Mouse (Mus musculus) lung, embryonic 16.5 days (tissue): ENCODE results near the gene Itga2. TPM values are rescaled to one million over a fixed set of nuclear protein-coding genes. Genes with fewer than 3 reads are reported as not detected.

Source experiments
- ATAC-seq: fragments of 200-750 bp; cut with Nextera tagmentation; 2 replicates; pipeline ENCODE4 v1.8.0; 2017; ENCODE audit warnings: low read depth, mild to moderate bottlenecking, moderate library complexity
- H3K27ac ChIP-seq: fragments of 300-500 bp; sonication (generic); 2 replicates; pipeline ENCODE4 v1.5.1; 2014; ENCODE audit warnings: mild to moderate bottlenecking, control low read depth, low read length
- H3K27me3 ChIP-seq: fragments of 300-500 bp; sonication (generic); 2 replicates; pipeline ENCODE4 v1.6.1; 2014; ENCODE audit warnings: low read depth, low read length, mixed read lengths; ENCODE audit not compliant: control insufficient read depth, insufficient read depth
- H3K36me3 ChIP-seq: fragments of 300-500 bp; sonication (generic); 2 replicates; pipeline ENCODE4 v1.6.1; 2014; ENCODE audit warnings: low read length; ENCODE audit not compliant: control insufficient read depth, insufficient read depth
- H3K4me1 ChIP-seq: fragments of 300-500 bp; sonication (generic); replicated peaks from 2 replicates; pipeline ENCODE4 v1.6.1; 2014; ENCODE audit warnings: low read length, mixed read lengths; ENCODE audit not compliant: control insufficient read depth, insufficient read depth
- H3K4me2 ChIP-seq: fragments of 300-500 bp; sonication (generic); 2 replicates; pipeline ENCODE4 v1.6.1; 2014; ENCODE audit warnings: low read depth, low read length, control low read depth
- H3K4me3 ChIP-seq: fragments of 300-500 bp; sonication (generic); 2 replicates; pipeline ENCODE4 v1.5.1; 2014; ENCODE audit warnings: mild to moderate bottlenecking, low read length, control low read depth
- H3K9ac ChIP-seq: fragments of 300-500 bp; sonication (generic); 2 replicates; pipeline ENCODE4 v1.6.1; 2014; ENCODE audit warnings: low read length, control low read depth
- H3K9me3 ChIP-seq: fragments of 300-500 bp; sonication (generic); 2 replicates; pipeline ENCODE4 v1.6.1; 2016; ENCODE audit warnings: low read length; ENCODE audit not compliant: control insufficient read depth
- WGBS: fragments of 180-500 bp; shearing (Covaris S2); extraction: QIAGEN DNeasy Blood & Tissue Kit; methylation state at CpG from one replicate; pipeline ENCODE4 v1.1.7; 2014; 5-methylcytosine and 5-hydroxymethylcytosine counted together
- polyA plus RNA-seq: library from polyadenylated mRNA; unstranded; fragments of >200 nt; fragmentation: Nextera tagmentation; extraction: Ambion mirVana; gene quantifications from 2 replicates; pipeline ENCODE4 v1.2.1, GENCODE M21; 2015

Itga2 gene
- polyA plus RNA-seq, 1 experiment from 2014 or later, result 9.6 TPM

GRCm38 (mm10) chr13:114855573-114856268, 76.2 kb downstream of the Itga2 start:
- Histone ChIP-seq H3K9me3 (no peaks in the 10 kb centered on the region), H3K4me2 (peak overlapping the region; percentile 19), H3K4me1 (peaks cover 6% of the 10 kb centered on the region), H3K4me3 (no peak overlapping the region), H3K27me3 (no peaks in the 10 kb centered on the region), H3K27ac (peak overlapping the region; percentile 79), H3K9ac (peak overlapping the region; percentile 41; the same call in 1 of the 2 replicates), H3K36me3 (no peaks in the 10 kb centered on the region)
- WGBS, result 25% methylated on average over 15 of the region's 15 CpGs
- ATAC-seq, result peak; percentile 48

GRCm38 (mm10) chr13:114854428-114854827, 77.5 kb downstream of the Itga2 start:
- no peaks in the 10 kb centered on the region for H3K27me3 ChIP-seq
- no peak overlapping the region for H3K4me2 ChIP-seq
- H3K9ac ChIP-seq, result no peak overlapping the region
- no peaks in the 10 kb centered on the region for H3K36me3 ChIP-seq
- H3K4me1 ChIP-seq, result peaks cover 6% of the 10 kb centered on the region
- no peak overlapping the region for H3K4me3 ChIP-seq
- no peak overlapping the region for H3K27ac ChIP-seq
- no peaks in the 10 kb centered on the region for H3K9me3 ChIP-seq
- no peak for ATAC-seq
- WGBS, result 90% methylated on average over 3 of the region's 3 CpGs

GRCm38 (mm10) chr13:114854023-114854422, 77.9 kb downstream of the Itga2 start:
- 70% methylated on average over 6 of the region's 6 CpGs for WGBS
- peaks cover 6% of the 10 kb centered on the region for H3K4me1 ChIP-seq

GRCm38 (mm10) chr13:114853152-114853551, 78.7 kb downstream of the Itga2 start:
- no peak overlapping the region for H3K4me2 ChIP-seq
- H3K27ac ChIP-seq, result no peak overlapping the region
- H3K9ac ChIP-seq, result no peak overlapping the region
- WGBS, result 76% methylated on average over 2 of the region's 2 CpGs
- H3K27me3 ChIP-seq, result no peaks in the 10 kb centered on the region
- H3K4me3 ChIP-seq, result no peak overlapping the region
- ATAC-seq, result no peak
- H3K36me3 ChIP-seq, result no peaks in the 10 kb centered on the region
- H3K9me3 ChIP-seq, result no peaks in the 10 kb centered on the region
- H3K4me1 ChIP-seq, result peaks cover 6% of the 10 kb centered on the region

More at GRCm38 (mm10) chr13:114854023-114854422, 77.9 kb downstream of the Itga2 start:
- H3K9me3 ChIP-seq, result no peaks in the 10 kb centered on the region
- H3K4me3 ChIP-seq, result no peak overlapping the region
- ATAC-seq, result no peak
- H3K9ac ChIP-seq, result no peak overlapping the region
- no peaks in the 10 kb centered on the region for H3K27me3 ChIP-seq
- H3K36me3 ChIP-seq, result no peaks in the 10 kb centered on the region
- H3K27ac ChIP-seq, result no peak overlapping the region
- H3K4me2 ChIP-seq, result no peak overlapping the region

- H3K36me3 ChIP-seq, result no peaks in the 10 kb centered on the region
- WGBS, result 73% methylated on average over 6 of the region's 6 CpGs
- H3K27ac ChIP-seq, result no peak overlapping the region
These were observed 79.4 kb downstream of the Itga2 start for GRCm38 (mm10) chr13:114852264-114853111.

GRCm38 (mm10) chr13:114848945-114849344, 83.0 kb downstream of the Itga2 start:
- no peak overlapping the region for H3K4me3 ChIP-seq
- no peaks in the 10 kb centered on the region for H3K36me3 ChIP-seq
- H3K9me3 ChIP-seq, result no peaks in the 10 kb centered on the region
- H3K27me3 ChIP-seq, result no peaks in the 10 kb centered on the region
- no peak overlapping the region for H3K27ac ChIP-seq
- whole genome bisulfite sequencing, result 65% methylated on average over 3 of the region's 3 CpGs
- no peak for ATAC-seq
- H3K4me1 ChIP-seq, result no peaks in the 10 kb centered on the region
- no peak overlapping the region for H3K4me2 ChIP-seq
- H3K9ac ChIP-seq, result no peak overlapping the region

More at GRCm38 (mm10) chr13:114852264-114853111, 79.4 kb downstream of the Itga2 start:
- Histone ChIP-seq H3K4me1 (peaks cover 6% of the 10 kb centered on the region), H3K9ac (no peak overlapping the region), H3K27me3 (no peaks in the 10 kb centered on the region), H3K4me2 (no peak overlapping the region), H3K4me3 (no peak overlapping the region), H3K9me3 (no peaks in the 10 kb centered on the region)
- ATAC-seq, result no peak

- Histone ChIP-seq H3K4me3 (no peak overlapping the region), H3K4me1 (peaks cover 4% of the 10 kb centered on the region; the same call in 1 of the 2 replicates), H3K27ac (no peak overlapping the region), H3K27me3 (no peaks in the 10 kb centered on the region), H3K9ac (no peak overlapping the region), H3K4me2 (no peak overlapping the region), H3K36me3 (no peaks in the 10 kb centered on the region), H3K9me3 (no peaks in the 10 kb centered on the region)
- ATAC-seq, result no peak
- 79% methylated on average over 6 of the region's 6 CpGs for WGBS
These were observed 86.1 kb downstream of the Itga2 start for GRCm38 (mm10) chr13:114845804-114846203.

- Histone ChIP-seq H3K4me2 (no peak overlapping the region), H3K27me3 (no peaks in the 10 kb centered on the region), H3K4me1 (peaks cover 17% of the 10 kb centered on the region), H3K4me3 (no peak overlapping the region), H3K9ac (no peak overlapping the region), H3K9me3 (no peaks in the 10 kb centered on the region), H3K27ac (no peak overlapping the region), H3K36me3 (no peaks in the 10 kb centered on the region)
- ATAC-seq, result no peak
- 17% methylated on average over 1 of the region's 1 CpGs for WGBS
These were observed 88.6 kb downstream of the Itga2 start for GRCm38 (mm10) chr13:114843318-114843717.

GRCm38 (mm10) chr13:114840545-114840944, 91.4 kb downstream of the Itga2 start:
- WGBS, result 68% methylated on average over 4 of the region's 4 CpGs
- Histone ChIP-seq H3K36me3 (peaks cover 3% of the 10 kb centered on the region; the same call in 1 of the 2 replicates), H3K4me2 (no peak overlapping the region), H3K27ac (no peak overlapping the region), H3K27me3 (no peaks in the 10 kb centered on the region), H3K4me1 (peaks cover 20% of the 10 kb centered on the region), H3K9me3 (no peaks in the 10 kb centered on the region), H3K9ac (no peak overlapping the region), H3K4me3 (no peak overlapping the region)
- no peak for ATAC-seq
